Mouse (Mus musculus) limb, embryonic 11.5 days (tissue): ENCODE results near the gene Ralgps2. TPM values are rescaled to one million over a fixed set of nuclear protein-coding genes. Genes with fewer than 3 reads are reported as not detected.

Source experiments
- ATAC-seq: fragments of 200-750 bp; cut with Nextera tagmentation; 2 replicates; pipeline ENCODE4 v1.8.0; 2017; ENCODE audit warnings: low read depth; ENCODE audit not compliant: insufficient number of reproducible peaks, low FRiP score, low TSS enrichment
- DNase-seq: peaks from one replicate; pipeline ENCODE4 v3.0.0-alpha.2; 2015; ENCODE audit warnings: low spot score
- H3K27ac ChIP-seq: fragments of 300-500 bp; sonication (generic); replicated peaks from 2 replicates; pipeline ENCODE4 v1.5.1; 2014; ENCODE audit warnings: low read depth, mild to moderate bottlenecking, low read length
- H3K27me3 ChIP-seq: fragments of 300-500 bp; sonication (generic); 2 replicates; pipeline ENCODE4 v1.6.1; 2014; ENCODE audit warnings: mild to moderate bottlenecking, low read length, mixed read lengths; ENCODE audit not compliant: control insufficient read depth, insufficient read depth
- H3K36me3 ChIP-seq: fragments of 300-500 bp; sonication (generic); 2 replicates; pipeline ENCODE4 v1.6.1; 2014; ENCODE audit warnings: mild to moderate bottlenecking, low read length, moderate library complexity, mixed read lengths; ENCODE audit not compliant: control insufficient read depth, insufficient read depth
- H3K4me1 ChIP-seq: fragments of 300-500 bp; sonication (generic); 2 replicates; pipeline ENCODE4 v1.6.1; 2014; ENCODE audit warnings: low read length, mixed read lengths; ENCODE audit not compliant: control insufficient read depth, insufficient read depth
- H3K4me2 ChIP-seq: fragments of 300-500 bp; sonication (generic); 2 replicates; pipeline ENCODE4 v1.6.1; 2014; ENCODE audit warnings: low read depth, mild to moderate bottlenecking, moderate library complexity; ENCODE audit not compliant: severe bottlenecking
- H3K4me3 ChIP-seq: fragments of 300-500 bp; sonication (generic); 2 replicates; pipeline ENCODE4 v1.5.1; 2014; ENCODE audit warnings: low read depth, low read length
- H3K9ac ChIP-seq: fragments of 300-500 bp; sonication (generic); 2 replicates; pipeline ENCODE4 v1.6.1; 2014; ENCODE audit warnings: mild to moderate bottlenecking, low read length
- H3K9me3 ChIP-seq: fragments of 300-500 bp; sonication (generic); 2 replicates; pipeline ENCODE4 v1.6.1; 2016; ENCODE audit warnings: low read length; ENCODE audit not compliant: control insufficient read depth
- WGBS: fragments of 180-500 bp; shearing (Covaris S2); extraction: QIAGEN DNeasy Blood & Tissue Kit; methylation state at CpG from one replicate; pipeline ENCODE4 v1.1.7; 2014; 5-methylcytosine and 5-hydroxymethylcytosine counted together
- polyA plus RNA-seq: library from polyadenylated mRNA; unstranded; fragments of >200 nt; fragmentation: Nextera tagmentation; extraction: Ambion mirVana; gene quantifications from 2 replicates; pipeline ENCODE4 v1.2.1, GENCODE M21; 2014

Ralgps2 gene
- polyA plus RNA-seq, 1 experiment from 2014 or later, result 87.0 TPM

GRCm38 (mm10) chr1:156922921-156923320 lies 16.5 kb downstream of the Ralgps2 start:
- DNase-seq, result no peak

GRCm38 (mm10) chr1:156921290-156921994 lies 18.0 kb downstream of the Ralgps2 start:
- Histone ChIP-seq H3K4me2 (no peak overlapping the region), H3K36me3 (no peaks in the 10 kb centered on the region), H3K27ac (no peak overlapping the region), H3K27me3 (no peaks in the 10 kb centered on the region), H3K9me3 (no peaks in the 10 kb centered on the region), H3K9ac (no peak overlapping the region), H3K4me3 (no peak overlapping the region), H3K4me1 (peaks cover 5% of the 10 kb centered on the region)
- 70% methylated on average over 12 of the region's 12 CpGs for WGBS
- DNase-seq (no peak), ATAC-seq (no peak)

More at GRCm38 (mm10) chr1:156922921-156923320, 16.5 kb downstream of the Ralgps2 start:
- Histone ChIP-seq H3K9me3 (no peaks in the 10 kb centered on the region), H3K4me2 (no peak overlapping the region), H3K36me3 (no peaks in the 10 kb centered on the region), H3K9ac (no peak overlapping the region), H3K4me1 (peaks cover 5% of the 10 kb centered on the region), H3K27me3 (no peaks in the 10 kb centered on the region), H3K27ac (no peak overlapping the region), H3K4me3 (no peak overlapping the region)
- ATAC-seq, result no peak
- 34% methylated on average over 6 of the region's 6 CpGs for WGBS

GRCm38 (mm10) chr1:156917460-156917859 lies 22.0 kb downstream of the Ralgps2 start:
- H3K4me2 ChIP-seq, result no peak overlapping the region
- peaks cover 5% of the 10 kb centered on the region for H3K4me1 ChIP-seq
- ATAC-seq (no peak), DNase-seq (no peak)
- 19% methylated on average over 3 of the region's 3 CpGs for WGBS
- H3K27me3 ChIP-seq, result no peaks in the 10 kb centered on the region
- H3K4me3 ChIP-seq, result no peak overlapping the region
- no peak overlapping the region for H3K9ac ChIP-seq
- no peaks in the 10 kb centered on the region for H3K9me3 ChIP-seq
- no peak overlapping the region for H3K27ac ChIP-seq
- no peaks in the 10 kb centered on the region for H3K36me3 ChIP-seq

- WGBS, result 92% methylated on average over 3 of the region's 3 CpGs
- no peak overlapping the region for H3K27ac ChIP-seq
- no peaks in the 10 kb centered on the region for H3K27me3 ChIP-seq
Observed at GRCm38 (mm10) chr1:156916361-156916760, 23.1 kb downstream of the Ralgps2 start.

GRCm38 (mm10) chr1:156914942-156915341 lies 24.5 kb downstream of the Ralgps2 start:
- Histone ChIP-seq H3K4me3 (no peak overlapping the region), H3K27ac (no peak overlapping the region), H3K9me3 (no peaks in the 10 kb centered on the region), H3K4me2 (no peak overlapping the region), H3K9ac (no peak overlapping the region), H3K4me1 (no peaks in the 10 kb centered on the region), H3K27me3 (no peaks in the 10 kb centered on the region), H3K36me3 (no peaks in the 10 kb centered on the region)
- WGBS, result 86% methylated on average over 5 of the region's 5 CpGs
- no peak for ATAC-seq
- no peak for DNase-seq

More at GRCm38 (mm10) chr1:156916361-156916760, 23.1 kb downstream of the Ralgps2 start:
- DNase-seq, result no peak
- Histone ChIP-seq H3K4me1 (peaks cover 2% of the 10 kb centered on the region; the same call in 1 of the 2 replicates), H3K9ac (no peak overlapping the region), H3K4me2 (no peak overlapping the region), H3K36me3 (no peaks in the 10 kb centered on the region), H3K4me3 (no peak overlapping the region), H3K9me3 (no peaks in the 10 kb centered on the region)
- ATAC-seq, result no peak

GRCm38 (mm10) chr1:156913190-156913589 lies 26.2 kb downstream of the Ralgps2 start:
- Histone ChIP-seq H3K27me3 (no peaks in the 10 kb centered on the region), H3K4me1 (no peaks in the 10 kb centered on the region), H3K9me3 (no peaks in the 10 kb centered on the region), H3K4me3 (no peak overlapping the region), H3K27ac (no peak overlapping the region), H3K36me3 (no peaks in the 10 kb centered on the region), H3K4me2 (no peak overlapping the region), H3K9ac (no peak overlapping the region)
- 94% methylated on average over 6 of the region's 6 CpGs for WGBS
- ATAC-seq (no peak), DNase-seq (no peak)

- ATAC-seq (no peak), DNase-seq (no peak)
- H3K9ac ChIP-seq, result no peak overlapping the region
- no peak overlapping the region for H3K4me2 ChIP-seq
- H3K4me3 ChIP-seq, result no peak overlapping the region
- WGBS, result 77% methylated on average over 2 of the region's 2 CpGs
- H3K27ac ChIP-seq, result no peak overlapping the region
- no peaks in the 10 kb centered on the region for H3K36me3 ChIP-seq
- no peaks in the 10 kb centered on the region for H3K4me1 ChIP-seq
- no peaks in the 10 kb centered on the region for H3K27me3 ChIP-seq
- H3K9me3 ChIP-seq, result no peaks in the 10 kb centered on the region
Observed at GRCm38 (mm10) chr1:156910948-156911347, 28.5 kb downstream of the Ralgps2 start.

- H3K36me3 ChIP-seq, result no peaks in the 10 kb centered on the region
- DNase-seq (no peak), ATAC-seq (no peak)
- H3K9me3 ChIP-seq, result no peaks in the 10 kb centered on the region
- H3K27me3 ChIP-seq, result no peaks in the 10 kb centered on the region
- H3K4me3 ChIP-seq, result no peak overlapping the region
- H3K4me2 ChIP-seq, result no peak overlapping the region
- H3K4me1 ChIP-seq, result no peaks in the 10 kb centered on the region
- no peak overlapping the region for H3K27ac ChIP-seq
- no peak overlapping the region for H3K9ac ChIP-seq
Observed at GRCm38 (mm10) chr1:156909866-156910265, 29.6 kb downstream of the Ralgps2 start.

- Histone ChIP-seq H3K27me3 (no peaks in the 10 kb centered on the region), H3K4me1 (no peaks in the 10 kb centered on the region), H3K27ac (no peak overlapping the region), H3K4me3 (no peak overlapping the region), H3K9ac (no peak overlapping the region), H3K4me2 (no peak overlapping the region), H3K36me3 (no peaks in the 10 kb centered on the region), H3K9me3 (no peaks in the 10 kb centered on the region)
- no peak for ATAC-seq
- 95% methylated on average over 4 of the region's 4 CpGs for WGBS
- DNase-seq, result no peak
Observed at GRCm38 (mm10) chr1:156909265-156909664, 30.2 kb downstream of the Ralgps2 start.
